In genomic region chr10:73096531-73097135, GRCm38 (mm10) we compare ENCODE assay signal across 7 mouse cellular contexts. TPM values are rescaled to one million over a fixed set of nuclear protein-coding genes. Genes with fewer than 3 reads are reported as not detected.
A peak's percentile ranks its signal among the peaks of the same experiment; 100 is the strongest.
DNase-seq lines count a peak whose midpoint lies in the region; ATAC-seq and TF ChIP-seq lines count a peak whose summit lies in the region.

No protein-coding gene starts in this region.

- peak overlapping the region; percentile 72 for H3K4me3 ChIP-seq in E14TG2a.4 (replicated peaks; ENCODE audit: low read length)
- peak overlapping the region; percentile 57 for H3K4me3 ChIP-seq in forebrain, embryonic 10.5 days
- H3K4me3 ChIP-seq in midbrain, postnatal 0 days (ENCODE audit: low read depth, low read length) = peak overlapping the region; percentile 77

- peak; percentile 32 for DNase-seq in Muller cell, postnatal 12 days (ENCODE audit: inconsistent ontology term)
- peak; percentile 69 for DNase-seq in forebrain, embryonic 10.5 days (ENCODE audit: extremely low spot score, low spot score)
- peak; percentile 47 to 62 for DNase-seq in layer of hippocampus, adult 8-10 months (ENCODE audit: low spot score in 2 of 2)
- DNase-seq in midbrain, postnatal 0 days (ENCODE audit: low spot score) = peak; percentile 82
- no peak for DNase-seq in spleen, adult 18-20 months
- DNase-seq in adipocyte (ENCODE audit: low spot score) = no peak

- no peak overlapping the region for H3K27ac ChIP-seq in forebrain, embryonic 10.5 days
- peak overlapping the region; percentile 65 for H3K27ac ChIP-seq in midbrain, postnatal 0 days (ENCODE audit: low read depth, low read length)

- no peaks in the 10 kb centered on the region for H3K36me3 ChIP-seq in E14TG2a.4 (ENCODE audit: insufficient read depth, low read length)
- H3K36me3 ChIP-seq in forebrain, embryonic 10.5 days (replicated peaks) = no peaks in the 10 kb centered on the region
- H3K36me3 ChIP-seq in midbrain, postnatal 0 days (ENCODE audit: insufficient read depth, low read length) = no peaks in the 10 kb centered on the region

- H3K27me3 ChIP-seq in E14TG2a.4 (ENCODE audit: insufficient read depth, low read length) = peaks cover 58% of the 10 kb centered on the region
- peaks cover 67% of the 10 kb centered on the region for H3K27me3 ChIP-seq in forebrain, embryonic 10.5 days (ENCODE audit: poor library complexity, severe bottlenecking)
- no peaks in the 10 kb centered on the region for H3K27me3 ChIP-seq in midbrain, postnatal 0 days (ENCODE audit: insufficient read depth, low read length)

- H3K4me2 ChIP-seq in midbrain, postnatal 0 days (ENCODE audit: low read depth, low read length, poor library complexity, severe bottlenecking) = peak overlapping the region; percentile 89

- peaks cover 27% of the 10 kb centered on the region for H3K4me1 ChIP-seq in E14TG2a.4 (replicated peaks; ENCODE audit: low read depth, low read length)
- peaks cover 34% of the 10 kb centered on the region for H3K4me1 ChIP-seq in forebrain, embryonic 10.5 days
- H3K4me1 ChIP-seq in midbrain, postnatal 0 days (ENCODE audit: insufficient read depth, low read length) = no peaks in the 10 kb centered on the region; the same call in 1 of the 2 replicates

- ATAC-seq in midbrain, postnatal 0 days (ENCODE audit: low FRiP score) = peak; percentile 71; the same call in 1 of the 2 replicates

- TF ChIP-seq CTCF in E14TG2a.4 (conservative IDR thresholded peaks at IDR 0.05; ENCODE audit: low read length) = no peak
- no peak for TF ChIP-seq CTCF in midbrain, postnatal 0 days (IDR thresholded peaks at IDR 0.05)

- H3K9me3 ChIP-seq in E14TG2a.4 (ENCODE audit: low read length) = no peaks in the 10 kb centered on the region
- no peaks in the 10 kb centered on the region for H3K9me3 ChIP-seq in forebrain, embryonic 10.5 days
- no peaks in the 10 kb centered on the region for H3K9me3 ChIP-seq in midbrain, postnatal 0 days (ENCODE audit: low read length)

- peak overlapping the region; percentile 61 for H3K9ac ChIP-seq in midbrain, postnatal 0 days (replicated peaks; ENCODE audit: low read length, poor library complexity, severe bottlenecking)

- under 1% methylated on average over 17 of the region's 17 CpGs for WGBS in forebrain, embryonic 10.5 days
- under 1% methylated on average over 17 of the region's 17 CpGs for WGBS in midbrain, postnatal 0 days

RNA-seq across cellular contexts. Expression of gene Pcdh15, which starts 2.5 kb away (rescaled TPM):
- 0.24 and 0.38 TPM in 2 replicates for polyA plus RNA-seq in forebrain, embryonic 10.5 days (2016; fragmentation: Nextera tagmentation; extraction: Ambion mirVana)
- 10 to 100 TPM; 15.2 to 28.9 (median 19.3) TPM for total RNA-seq in layer of hippocampus, adult 8-10 months (2022)
- total RNA-seq in midbrain, postnatal 0 days (2014; rRNA removed) = 37.2 and 38.2 TPM in 2 replicates
- polyA plus RNA-seq in midbrain, postnatal 0 days (2015; fragmentation: Nextera tagmentation; extraction: Ambion mirVana) = 8.2 and 9.8 TPM in 2 replicates

Comparison
In these comparisons a context has a peak if more than half of its experiments do, and no peak if none do; other contexts are left out.
1. DNase-seq: peak in Muller cell, postnatal 12 days (single experiment), forebrain, embryonic 10.5 days (single experiment), layer of hippocampus, adult 8-10 months (2 of 2) and midbrain, postnatal 0 days (single experiment); none in spleen, adult 18-20 months (0 of 2) and adipocyte (single experiment).
2. Peak in every context shown above with its lines, with median percentiles within 50 percentile points of each other: H3K4me3 ChIP-seq.